Mouse (Mus musculus): ENCODE measurements at regions not wholly inside any gene's neighbourhood (a gene's known extent, or its start where the extent isn't known, plus 50 kb on each side); places are given as distances from the start of the nearest gene placed in this dataset.

GRCm38 (mm10) chr5:12024705-12025383, 107.0 kb downstream of the 4933402N22Rik start:
- no peak for TF ChIP-seq CTCF (IDR thresholded peaks at IDR 0.05; ENCODE audit: borderline replicate concordance, insufficient read depth, low read depth, low read length)
- no peak for TF ChIP-seq POLR2A (IDR thresholded peaks at IDR 0.05; ENCODE audit: borderline replicate concordance, insufficient read depth, low read length)

All from cerebellum, adult 2 months (tissue).